Mouse (Mus musculus) G1E-ER4 (cell line): ENCODE results near the gene Gpd1l. TPM values are rescaled to one million over a fixed set of nuclear protein-coding genes. Genes with fewer than 3 reads are reported as not detected.

Experiments used
- GATA1 ChIP-seq: IDR thresholded peaks from one replicate; pipeline ENCODE4 v1.8.0; 2012; ENCODE audit warnings: low read length, inconsistent platforms
- polyA plus RNA-seq: library from polyadenylated mRNA; stranded (reverse); fragments of >175 nt; gene quantifications from 2 replicates; pipeline ENCODE4 v1.2.3, GENCODE M21; 2012

Gene Gpd1l
- polyA plus RNA-seq, 1 experiment = 12.5 TPM

DNA sequence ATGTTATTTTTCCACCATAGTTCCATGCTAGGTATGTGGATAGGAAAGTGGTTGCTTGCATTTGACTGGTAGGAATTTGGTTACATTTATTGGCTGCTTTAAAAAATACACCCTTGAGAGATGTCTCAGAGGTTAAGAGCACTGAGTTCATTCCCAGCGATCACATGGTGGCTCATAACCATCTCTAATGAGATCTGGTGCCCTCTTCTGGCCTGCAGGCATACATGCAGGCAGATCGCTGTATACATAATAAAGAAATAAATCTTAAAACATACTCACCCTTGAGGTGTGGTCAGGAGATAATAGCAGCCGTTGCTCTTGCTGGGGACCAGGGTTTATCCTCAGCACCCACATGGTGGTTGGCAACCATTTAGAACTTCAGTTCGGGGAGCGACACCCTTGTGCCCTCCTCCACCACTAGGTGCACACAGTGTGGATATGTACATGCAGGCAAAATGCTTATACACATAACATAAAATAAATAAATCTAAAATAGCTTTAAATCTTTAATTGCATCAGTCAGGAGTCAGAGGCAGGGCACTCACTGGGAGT is 44.9 kb downstream of the Gpd1l start:
- TF ChIP-seq GATA1 = no peak

DNA sequence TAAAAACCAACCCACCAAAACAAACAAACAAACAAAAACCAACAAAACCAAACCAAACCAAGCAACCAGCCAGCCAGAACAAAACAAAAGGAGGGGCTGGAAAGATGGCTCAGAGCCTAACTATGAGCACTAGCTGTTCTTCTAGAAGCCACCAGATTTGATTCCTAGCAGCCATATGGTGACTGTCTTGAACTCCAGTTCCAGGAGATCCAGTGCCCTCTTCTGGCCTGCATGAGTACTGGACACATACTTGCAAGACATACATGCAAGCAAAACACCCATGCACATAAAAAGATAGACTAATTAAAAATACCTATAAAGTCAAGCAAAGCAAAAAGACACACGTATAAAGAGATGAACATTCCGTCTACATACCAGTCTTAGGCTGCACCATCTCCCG is 46.1 kb downstream of the Gpd1l start:
- TF ChIP-seq GATA1 = no peak

GRCm38 (mm10) chr9:114885991-114886662 is 47.7 kb downstream of the Gpd1l start:
- no peak for TF ChIP-seq GATA1

DNA sequence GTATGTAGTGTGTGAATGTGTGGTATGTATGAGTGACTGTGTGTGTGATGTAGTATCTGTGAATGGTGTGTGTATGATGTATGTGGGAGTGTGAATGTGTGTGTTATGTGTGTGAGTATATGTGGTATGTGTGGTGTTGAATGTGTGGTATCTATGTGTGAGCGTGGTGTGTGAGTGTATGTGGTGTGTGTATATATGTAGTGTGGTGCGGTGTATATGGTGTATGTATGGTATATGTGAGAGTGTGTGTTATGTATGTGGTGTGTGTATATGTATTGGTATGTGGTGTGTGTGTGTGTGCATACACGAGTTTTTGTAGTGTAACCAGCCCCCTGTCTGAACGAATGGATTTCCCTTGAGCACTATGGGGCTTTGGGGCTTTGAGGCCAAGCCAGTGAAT is 48.2 kb downstream of the Gpd1l start:
- TF ChIP-seq GATA1 = no peak

DNA sequence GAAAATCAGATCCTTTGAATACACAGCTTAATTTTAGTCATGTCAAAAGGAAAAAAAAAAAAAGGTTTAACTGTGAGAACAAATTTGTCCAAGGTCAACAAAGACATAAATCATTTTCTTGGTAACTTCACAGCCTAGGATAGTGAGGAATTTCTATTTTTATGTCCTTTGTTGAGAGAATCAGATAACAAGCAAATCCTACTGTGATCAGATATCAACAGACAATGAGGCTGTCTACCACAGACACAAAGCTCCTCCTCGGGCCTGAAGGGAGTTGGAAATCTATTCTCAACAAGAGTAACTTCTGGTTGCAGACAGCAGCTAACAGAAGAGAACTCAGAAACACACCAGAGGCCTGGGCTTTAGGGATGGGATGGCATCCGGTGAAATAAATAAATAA is 51.8 kb downstream of the Gpd1l start:
- no peak for TF ChIP-seq GATA1

DNA sequence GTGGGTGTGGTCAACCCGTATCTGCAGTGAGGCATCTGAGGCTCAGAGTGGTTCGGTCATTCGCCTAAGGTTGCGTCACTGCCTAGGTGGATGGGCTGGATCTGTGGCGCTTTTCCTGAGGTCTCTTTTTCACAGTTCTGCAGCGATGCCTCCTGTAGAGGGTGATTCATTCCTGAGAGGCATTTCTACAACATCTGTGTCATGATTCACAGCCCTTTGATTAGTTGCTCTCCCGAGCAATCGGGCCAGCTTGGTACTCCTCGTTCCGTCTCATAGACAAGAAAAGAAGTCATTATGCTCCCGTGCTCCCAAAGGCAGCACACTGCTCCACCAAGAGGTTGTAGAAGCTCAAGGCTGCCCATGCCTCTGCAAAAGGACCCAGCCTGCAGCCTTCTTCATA is 78.5 kb downstream of the Gpd1l start:
- TF ChIP-seq GATA1 = no peak

- TF ChIP-seq GATA1 = no peak
Measured at GRCm38 (mm10) chr9:114854686-114855085, 79.1 kb downstream of the Gpd1l start.

DNA sequence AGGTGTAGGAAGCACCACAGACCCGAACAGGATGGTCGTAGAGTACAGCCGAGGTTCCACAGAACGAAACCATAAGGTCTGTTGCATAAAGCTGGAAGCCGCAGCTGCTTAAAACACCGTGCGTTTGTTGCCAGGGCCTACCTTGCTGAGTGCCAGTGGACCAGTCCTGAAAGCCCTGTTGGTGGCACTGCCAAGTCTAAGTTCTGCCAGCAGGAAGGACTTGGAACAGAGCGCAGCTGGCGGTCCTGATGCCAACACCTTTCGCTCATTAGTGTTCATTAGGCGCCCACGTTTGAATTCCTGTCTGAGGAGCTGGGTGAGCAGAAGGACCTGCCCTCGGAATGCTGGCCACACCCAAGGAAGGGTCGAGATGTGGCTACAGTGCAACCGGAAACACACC is 80.5 kb downstream of the Gpd1l start:
- no peak for TF ChIP-seq GATA1

DNA sequence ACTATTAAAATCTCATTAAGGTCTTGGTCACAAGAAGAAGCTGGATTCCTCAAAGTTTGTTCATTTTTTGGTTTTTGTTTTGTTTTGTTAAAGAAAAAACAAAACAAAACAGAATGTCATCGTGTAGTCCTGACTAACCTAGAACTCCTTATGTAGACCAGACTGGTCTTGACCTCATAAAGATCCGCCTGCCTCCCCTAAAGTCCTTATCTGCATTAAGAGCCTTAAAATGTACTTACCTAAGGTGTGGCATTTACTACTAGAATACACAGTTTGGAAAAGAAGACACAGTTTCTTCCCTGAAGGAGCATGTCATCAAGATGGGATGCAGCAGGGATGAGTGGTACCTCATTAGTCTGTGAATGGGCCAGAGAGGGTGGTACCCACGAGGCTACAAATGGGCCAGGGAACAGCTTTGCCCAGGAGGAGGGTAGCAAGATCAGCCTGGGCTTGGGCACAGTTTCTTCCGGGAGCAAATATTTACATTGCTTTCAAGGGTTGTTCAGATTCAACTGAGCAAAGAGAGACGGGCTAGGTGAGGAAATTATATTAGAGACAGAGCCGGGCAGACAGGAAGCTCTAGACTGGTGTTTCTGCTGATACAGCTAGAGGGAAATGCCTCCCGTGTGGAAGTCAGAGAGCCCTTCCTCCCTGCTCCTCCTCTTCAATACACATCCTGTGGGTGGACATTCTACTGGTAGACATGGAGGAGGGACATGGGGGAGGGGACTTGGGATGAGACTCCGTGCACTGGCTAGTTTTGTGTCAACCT is 82.2 kb downstream of the Gpd1l start:
- TF ChIP-seq GATA1 = no peak

Other genes with a start within 250 kb of the Gpd1l start
- 30.2 and 38.4 TPM in 2 replicates for gene Dync1li1, start 245.2 kb downstream of the Gpd1l start, polyA plus RNA-seq
- gene Cmtm6, start 202.9 kb downstream of the Gpd1l start, polyA plus RNA-seq = 11.7 and 14.9 TPM in 2 replicates
- 0.10 and 0.36 TPM in 2 replicates for gene Cmtm7, start 152.1 kb downstream of the Gpd1l start, polyA plus RNA-seq
- gene Cmtm8, start 89.8 kb downstream of the Gpd1l start, polyA plus RNA-seq = not detected in 2 replicates
- gene Osbpl10, start 44.6 kb upstream of the Gpd1l start, polyA plus RNA-seq = not detected in 2 replicates
- 0.57 and 1.5 TPM in 2 replicates for gene Rps27rt, start 48.8 kb upstream of the Gpd1l start, polyA plus RNA-seq